Mouse (Mus musculus): Measurements from ENCODE around the gene Trim16.

The Trim16 gene

DNA sequence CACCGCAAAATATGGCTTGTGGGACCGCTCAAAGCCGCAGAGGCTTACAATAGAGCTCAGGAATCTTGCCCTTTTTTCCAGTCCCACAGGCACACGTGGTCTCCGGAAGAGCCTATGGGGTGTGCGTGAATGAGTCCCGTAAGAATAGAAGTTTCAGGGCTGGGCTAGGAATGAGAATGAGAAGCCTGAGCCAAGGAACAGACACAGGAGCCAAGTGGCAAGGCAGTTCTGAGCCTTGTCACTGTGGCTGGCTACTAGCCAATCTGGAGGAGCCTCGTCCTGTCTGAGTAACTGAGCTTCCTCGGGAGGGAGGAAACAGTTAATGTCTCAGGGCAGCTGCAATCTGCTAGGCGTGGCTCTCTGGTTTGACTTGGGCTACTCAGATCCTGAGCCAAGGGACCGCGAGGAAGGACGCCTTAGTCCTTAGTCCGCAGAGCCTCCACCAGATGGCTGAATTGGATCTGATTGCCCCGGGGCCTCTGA, at the start of gene Trim16:
Trim16 (plus strand) TSS at position 173 of the 483 bp plus-strand sequence.
- peak; percentile 42 for DNase-seq (ENCODE audit: low read depth)

- no peak for DNase-seq (ENCODE audit: low read depth)
These were observed 43.5 kb upstream of the Trim16 start for GRCm38 (mm10) chr11:62776510-62776909.

GRCm38 (mm10) chr11:62788935-62789616, 31.0 kb upstream of the Trim16 start, which contains the start of gene Zfp286:
Gene Zfp286 (minus strand): TSS chr11:62789462.
- DNase-seq (ENCODE audit: low read depth) = peak; percentile 60

- DNase-seq (ENCODE audit: low read depth) = no peak
These were observed 30.5 kb upstream of the Trim16 start for GRCm38 (mm10) chr11:62789617-62789936.

DNA sequence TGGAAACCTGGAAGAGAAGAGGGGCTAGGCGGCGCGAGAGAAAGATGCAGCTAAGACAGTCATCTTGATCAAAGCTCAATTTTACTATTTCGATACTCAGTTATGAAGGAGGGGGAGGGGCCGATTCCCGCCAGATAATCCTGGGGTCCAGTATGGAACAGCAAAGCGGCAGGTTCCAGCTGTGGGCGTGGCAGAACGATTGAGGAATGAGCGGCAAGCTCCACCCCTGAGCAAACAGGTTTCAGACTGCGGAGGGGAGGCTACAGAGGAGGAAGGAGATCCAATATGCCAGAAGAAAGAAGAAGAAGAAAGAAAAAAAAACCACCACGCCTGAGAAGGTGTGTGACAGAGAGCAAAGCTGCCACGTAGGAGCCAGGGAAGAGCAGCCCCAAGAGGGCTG, 15.9 kb upstream of the Trim16 start:
- DNase-seq (ENCODE audit: low read depth) = no peak

- no peak for DNase-seq (ENCODE audit: low read depth)
These were observed 12.1 kb upstream of the Trim16 start for GRCm38 (mm10) chr11:62807965-62808364.

DNA sequence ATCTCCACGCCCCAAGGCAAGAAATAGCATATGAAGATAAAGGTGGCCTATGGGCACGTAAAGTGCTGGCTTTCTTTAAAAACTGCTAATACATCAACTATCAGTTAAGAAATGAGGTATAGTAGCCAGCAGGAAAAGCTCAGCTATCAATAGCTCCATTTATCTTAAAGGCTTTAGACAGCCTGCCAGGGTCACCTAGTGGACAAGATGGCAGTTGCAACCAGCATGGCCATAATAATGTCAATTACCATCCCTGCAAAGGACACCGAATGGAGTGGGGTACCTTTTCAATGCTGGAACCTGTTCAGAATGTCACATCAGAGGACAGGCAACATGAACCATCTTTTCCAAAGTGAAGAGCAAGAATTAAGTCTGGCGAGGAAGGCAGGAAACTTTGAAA, 10.8 kb upstream of the Trim16 start:
- DNase-seq (ENCODE audit: low read depth) = peak; percentile 28

GRCm38 (mm10) chr11:62812268-62812667, 7.8 kb upstream of the Trim16 start:
- no peak for DNase-seq (ENCODE audit: low read depth)

DNA sequence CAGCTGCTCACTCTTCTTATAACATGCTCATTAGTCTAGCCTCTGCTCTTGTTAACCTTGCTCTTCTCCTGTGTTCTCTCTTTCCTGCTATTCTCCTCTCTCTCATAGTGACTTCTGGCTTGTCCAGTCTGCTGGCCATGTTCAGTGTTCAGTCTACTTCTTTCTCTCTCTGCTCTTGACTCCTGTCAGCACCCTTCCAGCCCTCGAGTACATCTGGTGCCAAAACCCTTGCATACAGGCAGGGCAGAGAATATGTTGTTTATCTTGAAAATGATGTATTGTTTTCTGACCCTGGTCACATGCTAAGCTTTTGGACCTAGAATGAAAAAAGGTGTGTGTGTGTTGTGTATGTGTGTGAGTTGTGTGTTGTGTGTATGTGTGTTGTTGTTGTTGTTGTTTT, 6.5 kb upstream of the Trim16 start:
- DNase-seq (ENCODE audit: low read depth) = no peak

- no peak for DNase-seq (ENCODE audit: low read depth)
These were observed 5.9 kb upstream of the Trim16 start for GRCm38 (mm10) chr11:62813970-62814624.

DNA sequence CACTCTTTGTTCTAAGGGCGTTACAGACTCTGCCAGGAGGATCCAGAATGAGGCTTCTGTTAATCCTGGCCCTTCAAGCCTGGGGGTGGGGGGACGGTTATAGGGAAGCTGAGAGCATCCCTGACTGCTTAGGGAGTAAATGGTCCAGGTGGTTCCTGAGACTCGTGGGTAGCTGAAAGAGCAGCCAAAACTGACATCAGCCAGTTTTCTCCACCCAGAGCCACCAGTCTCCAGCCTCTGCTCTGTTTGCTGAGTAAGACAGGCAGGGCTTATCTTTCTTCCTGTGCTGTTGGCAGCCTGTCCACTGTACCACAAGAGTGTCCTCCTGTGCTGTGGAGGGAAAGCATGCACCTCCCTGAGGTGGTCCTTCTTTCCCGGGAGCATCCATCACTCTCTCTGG, 5.4 kb upstream of the Trim16 start:
- DNase-seq (ENCODE audit: low read depth) = no peak

- peak; percentile 41 for DNase-seq (ENCODE audit: low read depth)
These were observed 4.6 kb upstream of the Trim16 start for GRCm38 (mm10) chr11:62815438-62815837.

- DNase-seq (ENCODE audit: low read depth) = no peak
These were observed 3.4 kb upstream of the Trim16 start for GRCm38 (mm10) chr11:62816591-62816990.

DNA sequence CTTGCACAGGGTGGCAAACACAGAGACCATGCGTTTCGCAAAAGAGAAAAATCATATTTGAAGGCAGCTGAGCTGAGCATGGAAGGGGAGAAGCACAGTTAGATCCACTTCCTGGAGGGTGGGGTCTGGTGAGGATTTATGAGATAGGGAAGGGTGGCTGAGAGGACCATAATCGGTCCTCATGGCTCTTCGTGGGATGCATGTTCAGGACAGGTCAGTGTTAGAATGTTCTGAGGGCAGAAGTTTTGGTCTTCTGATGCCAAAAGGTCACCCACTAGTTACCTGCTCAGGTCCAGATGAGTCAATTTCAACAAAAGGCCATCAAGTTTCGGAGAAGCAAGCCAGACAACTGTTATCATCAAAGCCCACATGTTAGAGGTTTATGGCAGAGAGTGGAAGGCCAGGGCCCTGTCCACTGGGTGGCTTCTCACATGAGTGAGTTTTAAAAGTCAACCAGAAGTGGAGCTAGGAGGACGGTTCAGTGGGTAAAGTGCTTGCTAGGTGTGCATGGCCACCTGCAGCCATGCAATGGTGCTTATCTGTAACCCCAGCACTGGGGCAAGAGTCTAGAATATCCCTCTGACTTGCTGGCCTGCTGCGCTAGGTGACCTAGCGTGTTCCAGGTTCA, 858 bp upstream of the Trim16 start:
- no peak for DNase-seq (ENCODE audit: low read depth)

DNA sequence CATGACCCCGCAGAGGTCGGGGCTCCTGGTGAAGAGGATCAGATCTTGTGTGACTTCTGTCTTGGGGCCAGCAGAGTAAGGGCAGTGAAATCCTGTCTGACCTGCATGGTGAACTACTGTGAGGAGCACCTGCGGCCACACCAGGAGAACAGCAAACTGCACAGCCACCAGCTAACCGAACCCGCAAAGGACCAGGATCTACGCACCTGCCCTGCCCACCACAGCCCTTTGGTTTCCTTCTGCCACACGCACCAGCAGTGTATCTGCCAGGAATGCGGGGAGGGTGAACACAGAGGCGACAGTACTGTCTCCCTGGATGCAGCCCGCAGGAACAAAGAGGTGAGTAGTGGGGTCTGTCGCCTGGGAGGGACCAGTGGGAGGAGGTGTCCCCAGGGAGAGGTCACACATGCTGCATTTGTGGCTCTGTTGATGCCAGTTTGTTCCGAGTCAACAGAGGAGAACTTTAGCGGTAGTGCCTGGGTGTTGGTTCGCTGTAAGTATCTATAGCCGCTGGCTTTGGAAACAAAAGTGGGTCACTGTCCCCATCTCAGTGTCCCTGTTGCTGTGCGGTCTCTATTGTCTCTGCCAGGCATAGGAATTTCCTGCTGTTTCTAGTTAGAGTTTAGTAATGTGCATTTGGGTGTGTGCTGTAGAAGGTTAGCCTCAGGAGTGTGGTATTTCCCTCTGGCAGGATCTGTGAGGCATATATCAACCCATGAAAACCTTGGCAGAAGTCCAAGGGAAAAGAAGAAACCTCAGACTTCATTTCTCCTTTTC, 818 bp downstream of the Trim16 start:
- peak; percentile 29 for DNase-seq (ENCODE audit: low read depth)

- DNase-seq (ENCODE audit: low read depth) = peak; percentile 39
These were observed 1.9 kb downstream of the Trim16 start for GRCm38 (mm10) chr11:62821893-62822292.

GRCm38 (mm10) chr11:62824211-62824610, 4.2 kb downstream of the Trim16 start:
- peak; percentile 14 for DNase-seq (ENCODE audit: low read depth)

GRCm38 (mm10) chr11:62825222-62826105, 5.4 kb downstream of the Trim16 start:
- no peak for DNase-seq (ENCODE audit: low read depth)

- DNase-seq (ENCODE audit: low read depth) = no peak
These were observed 6.2 kb downstream of the Trim16 start for GRCm38 (mm10) chr11:62826106-62826733.

DNA sequence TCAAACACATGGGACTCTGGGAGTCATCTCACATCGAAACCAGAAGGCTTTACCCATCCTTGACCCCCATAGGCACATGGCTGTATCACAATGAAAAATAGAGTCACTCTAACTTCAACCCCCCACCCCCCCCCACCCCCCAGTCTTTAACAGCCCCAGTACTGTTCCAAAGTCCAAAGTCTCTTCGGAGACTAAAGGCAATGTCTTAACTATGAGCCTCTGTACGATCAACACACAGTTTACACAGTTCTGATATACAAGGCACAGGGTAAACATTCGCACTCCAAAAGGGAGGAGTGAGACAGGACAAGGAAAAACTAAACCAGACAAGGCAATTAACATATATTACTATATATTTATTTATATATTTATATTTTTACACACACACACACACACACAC, 7.1 kb downstream of the Trim16 start:
- DNase-seq (ENCODE audit: low read depth) = no peak

- DNase-seq (ENCODE audit: low read depth) = no peak
These were observed 7.9 kb downstream of the Trim16 start for GRCm38 (mm10) chr11:62827911-62828310.
